Mouse (Mus musculus) neural tube, embryonic 15.5 days (tissue): ENCODE measurements around the gene Ripply3. TPM values are rescaled to one million over a fixed set of nuclear protein-coding genes. Genes with fewer than 3 reads are reported as not detected.

Experiments used
- ATAC-seq: fragments of 200-750 bp; cut with Nextera tagmentation; 2 replicates; pipeline ENCODE4 v1.8.0; 2017; ENCODE audit warnings: mild to moderate bottlenecking, moderate TSS enrichment, moderate library complexity; ENCODE audit not compliant: low FRiP score
- H3K27ac ChIP-seq: fragments of 300-500 bp; sonication (generic); replicated peaks from 2 replicates; pipeline ENCODE4 v1.5.1; 2015; ENCODE audit warnings: mild to moderate bottlenecking, inconsistent platforms
- H3K27me3 ChIP-seq: fragments of 300-500 bp; sonication (generic); replicated peaks from 2 replicates; pipeline ENCODE4 v1.6.1; 2015; ENCODE audit warnings: inconsistent platforms
- H3K36me3 ChIP-seq: fragments of 300-500 bp; sonication (generic); 2 replicates; pipeline ENCODE4 v1.6.1; 2015; ENCODE audit warnings: inconsistent platforms
- H3K4me1 ChIP-seq: fragments of 300-500 bp; sonication (generic); 2 replicates; pipeline ENCODE4 v1.6.1; 2015; ENCODE audit warnings: inconsistent platforms
- H3K4me2 ChIP-seq: fragments of 300-500 bp; sonication (generic); 2 replicates; pipeline ENCODE4 v1.6.1; 2015; ENCODE audit warnings: inconsistent platforms, mild to moderate bottlenecking, moderate library complexity
- H3K4me3 ChIP-seq: fragments of 300-500 bp; sonication (generic); replicated peaks from 2 replicates; pipeline ENCODE4 v1.5.1; 2015; ENCODE audit warnings: mild to moderate bottlenecking, inconsistent platforms
- H3K9ac ChIP-seq: fragments of 300-500 bp; sonication (generic); replicated peaks from 2 replicates; pipeline ENCODE4 v1.6.1; 2015; ENCODE audit warnings: mild to moderate bottlenecking, inconsistent platforms
- H3K9me3 ChIP-seq: fragments of 300-500 bp; sonication (generic); replicated peaks from 2 replicates; pipeline ENCODE4 v1.6.1; 2016; ENCODE audit warnings: inconsistent platforms
- whole genome bisulfite sequencing: fragments of 180-500 bp; shearing (Covaris S2); methylation state at CpG from one replicate; pipeline ENCODE4 v1.1.7; 2015; ENCODE audit warnings: mixed read lengths; 5-methylcytosine and 5-hydroxymethylcytosine counted together
- polyA plus RNA-seq: library from polyadenylated mRNA; unstranded; fragments of >200 nt; fragmentation: Nextera tagmentation; extraction: Ambion mirVana; gene quantifications from 2 replicates; pipeline ENCODE4 v1.2.1, GENCODE M21; 2015

The Ripply3 gene
- polyA plus RNA-seq, 1 experiment from 2014 or later: 0.81 TPM

- H3K36me3 ChIP-seq: 0 out of 2 replicates have a peak, but pooled peaks cover 3% of the 10 kb centered on the region
- no peak overlapping the region for H3K27ac ChIP-seq
- H3K4me2 ChIP-seq: no peak overlapping the region
- H3K27me3 ChIP-seq: no peaks in the 10 kb centered on the region
- no peak overlapping the region for H3K4me3 ChIP-seq
- H3K9me3 ChIP-seq: no peaks in the 10 kb centered on the region
- no peak for ATAC-seq
- no peak overlapping the region for H3K9ac ChIP-seq
- 95% methylated on average over 3 of the region's 3 CpGs for WGBS
- H3K4me1 ChIP-seq: peaks cover 24% of the 10 kb centered on the region
Measured at GRCm38 (mm10) chr16:94365435-94365834, 37.2 kb downstream of the Ripply3 start.

- peak overlapping the region; percentile 90 for H3K4me3 ChIP-seq
- H3K27me3 ChIP-seq: no peaks in the 10 kb centered on the region
- H3K9me3 ChIP-seq: no peaks in the 10 kb centered on the region
- H3K36me3 ChIP-seq: 0 out of 2 replicates have a peak, but pooled peaks cover 3% of the 10 kb centered on the region
- H3K4me2 ChIP-seq: peak overlapping the region; percentile 64
- no peak for ATAC-seq
- peak overlapping the region; percentile 100 for H3K27ac ChIP-seq
- 3% methylated on average over 6 of the region's 6 CpGs for WGBS
- peaks cover 34% of the 10 kb centered on the region for H3K4me1 ChIP-seq
- peak overlapping the region; percentile 88 for H3K9ac ChIP-seq
Measured at GRCm38 (mm10) chr16:94369596-94370172, 41.5 kb downstream of the Ripply3 start.

- Histone ChIP-seq H3K4me2 (peak within 1 kb of the TSS; percentile 64), H3K36me3 (0 out of 2 replicates have a peak, but pooled peaks cover 3% of the 10 kb centered on the region), H3K9me3 (no peaks in the 10 kb centered on the region), H3K27me3 (no peaks in the 10 kb centered on the region), H3K9ac (peak within 1 kb of the TSS; percentile 99), H3K27ac (peak within 1 kb of the TSS; percentile 100), H3K4me3 (peak within 1 kb of the TSS; percentile 90), H3K4me1 (peaks cover 37% of the 10 kb centered on the region)
- ATAC-seq: peak; percentile 81
- WGBS: under 1% methylated on average over 78 of the region's 79 CpGs
Measured at GRCm38 (mm10) chr16:94370173-94370914, 42.1 kb downstream of the Ripply3 start, which contains the start of gene Ttc3. Gene Ttc3, plus strand, starts transcription at chr16:94370618.

- peaks cover 39% of the 10 kb centered on the region for H3K4me1 ChIP-seq
- H3K9me3 ChIP-seq: no peaks in the 10 kb centered on the region
- 0 out of 2 replicates have a peak, but pooled peaks cover 3% of the 10 kb centered on the region for H3K36me3 ChIP-seq
- under 1% methylated on average over 40 of the region's 43 CpGs for WGBS
- peak overlapping the region; percentile 90 for H3K4me3 ChIP-seq
- peak overlapping the region; percentile 61 for H3K4me2 ChIP-seq
- peak overlapping the region; percentile 100 for H3K27ac ChIP-seq
- H3K27me3 ChIP-seq: no peaks in the 10 kb centered on the region
- H3K9ac ChIP-seq: peak overlapping the region; percentile 99
- ATAC-seq: peak; percentile 74
Measured at GRCm38 (mm10) chr16:94370915-94371300, 42.7 kb downstream of the Ripply3 start.

- H3K27ac ChIP-seq: peak within 1 kb of the TSS; percentile 100
Measured at GRCm38 (mm10) chr16:94371301-94371931, 43.2 kb downstream of the Ripply3 start, which contains the start of gene Pigp. Gene Pigp, minus strand, starts transcription at chr16:94371842.

DNA sequence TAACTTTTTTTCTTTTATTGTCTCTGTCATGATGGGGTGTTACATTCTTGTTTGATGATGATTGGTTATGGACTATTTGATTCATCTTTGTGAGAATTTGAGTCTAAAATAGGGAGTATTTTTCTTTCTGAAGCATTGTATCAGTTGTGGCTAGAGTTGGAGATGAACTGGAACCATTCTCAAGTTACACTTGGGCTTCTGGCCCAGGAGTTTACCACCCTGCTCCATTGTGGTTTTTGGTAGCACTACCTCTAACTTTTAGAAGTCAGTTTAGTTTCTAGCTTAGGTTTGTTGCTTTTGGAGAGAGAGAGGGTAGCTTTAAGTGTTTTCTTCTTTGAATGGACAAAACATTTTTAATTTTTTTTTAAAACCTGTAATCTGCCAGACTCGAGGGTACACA is 51.2 kb downstream of the Ripply3 start:
- no peak for ATAC-seq
- no peak overlapping the region for H3K27ac ChIP-seq
- H3K36me3 ChIP-seq: no peaks in the 10 kb centered on the region
- no peak overlapping the region for H3K4me3 ChIP-seq
- WGBS: 85% methylated on average over 1 of the region's 1 CpGs
- peaks cover 37% of the 10 kb centered on the region for H3K4me1 ChIP-seq
- no peaks in the 10 kb centered on the region for H3K9me3 ChIP-seq
- H3K27me3 ChIP-seq: no peaks in the 10 kb centered on the region
- H3K4me2 ChIP-seq: no peak overlapping the region
- H3K9ac ChIP-seq: no peak overlapping the region

More at GRCm38 (mm10) chr16:94371301-94371931, 43.2 kb downstream of the Ripply3 start, which contains the start of gene Pigp:
- peak within 1 kb of the TSS; percentile 61 for H3K4me2 ChIP-seq
- 0 out of 2 replicates have a peak, but pooled peaks cover 3% of the 10 kb centered on the region for H3K36me3 ChIP-seq
- ATAC-seq: peak; percentile 89
- H3K9me3 ChIP-seq: no peaks in the 10 kb centered on the region
- H3K4me1 ChIP-seq: peaks cover 41% of the 10 kb centered on the region
- H3K27me3 ChIP-seq: no peaks in the 10 kb centered on the region
- 2% methylated on average over 43 of the region's 43 CpGs for WGBS
- peak within 1 kb of the TSS; percentile 99 for H3K9ac ChIP-seq
- peak within 1 kb of the TSS; percentile 90 for H3K4me3 ChIP-seq

DNA sequence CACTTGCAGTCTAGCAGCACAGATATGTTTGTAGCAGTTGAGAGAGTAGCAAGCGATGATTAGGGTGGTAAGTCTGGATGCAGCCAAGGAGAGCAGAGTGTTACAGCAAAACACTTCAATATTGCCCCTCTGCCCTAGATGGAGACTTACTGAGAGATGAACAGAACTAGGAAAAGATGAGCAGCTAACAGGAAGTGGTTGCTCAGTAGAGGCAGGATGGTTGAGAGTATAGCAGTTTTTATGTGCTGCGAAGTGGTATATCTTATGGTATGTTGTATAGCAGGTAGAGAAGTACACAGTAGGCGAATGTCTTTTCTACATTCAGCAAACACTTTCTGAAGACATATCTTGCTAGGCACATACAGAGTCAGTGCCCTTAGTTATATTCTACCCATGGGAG is 55.1 kb downstream of the Ripply3 start:
- no peak overlapping the region for H3K27ac ChIP-seq
- no peak overlapping the region for H3K4me2 ChIP-seq
- H3K27me3 ChIP-seq: no peaks in the 10 kb centered on the region
- H3K4me1 ChIP-seq: peaks cover 32% of the 10 kb centered on the region; the same call in 1 of the 2 replicates
- no peaks in the 10 kb centered on the region for H3K9me3 ChIP-seq
- H3K9ac ChIP-seq: no peak overlapping the region
- 94% methylated on average over 3 of the region's 3 CpGs for WGBS
- no peak for ATAC-seq
- H3K36me3 ChIP-seq: no peaks in the 10 kb centered on the region
- H3K4me3 ChIP-seq: no peak overlapping the region

Other genes starting within 250 kb of the Ripply3 start
- gene Sim2, start 243.5 kb upstream of the Ripply3 start, polyA plus RNA-seq: 0.06 TPM in 1 of 2 replicates, not detected in the other
- 8.3 and 8.7 TPM in 2 replicates for gene Hlcs, start 14.8 kb upstream of the Ripply3 start, polyA plus RNA-seq
- 804 and 915 TPM in 2 replicates for gene Ttc3, start 42.2 kb downstream of the Ripply3 start, polyA plus RNA-seq
- 119 and 129 TPM in 2 replicates for gene Pigp, start 43.4 kb downstream of the Ripply3 start, polyA plus RNA-seq
- gene Vps26c, start 198.4 kb downstream of the Ripply3 start, polyA plus RNA-seq: 90.0 and 93.4 TPM in 2 replicates
- gene Dyrk1a, start 241.6 kb downstream of the Ripply3 start, polyA plus RNA-seq: 8.9 and 9.5 TPM in 2 replicates